Mouse (Mus musculus): Measurements from ENCODE around the gene Tmem40. TPM values are rescaled to one million over a fixed set of nuclear protein-coding genes. Genes with fewer than 3 reads are reported as not detected.

Gene Tmem40
- polyA plus RNA-seq, 1 experiment from 2014 or later = 0.84 TPM

DNA sequence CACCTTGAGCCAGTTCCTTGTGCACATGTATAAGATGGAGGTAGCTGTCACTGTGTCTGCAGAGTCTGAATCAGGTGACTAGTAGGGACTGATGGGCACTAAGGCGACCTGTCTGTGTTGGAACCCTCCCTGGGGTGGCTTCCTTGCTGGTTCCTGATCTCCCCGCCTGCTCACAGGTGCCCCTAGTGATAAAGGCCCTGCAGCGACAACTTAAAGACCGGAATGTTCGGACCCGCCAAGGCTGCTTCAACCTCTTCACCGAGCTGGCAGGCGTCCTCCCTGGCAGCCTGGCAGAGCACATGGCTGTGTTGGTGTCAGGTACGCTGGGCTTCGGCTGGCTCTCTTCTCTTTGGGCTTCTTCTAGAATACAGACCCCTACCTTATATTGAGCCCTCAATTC is 28.8 kb upstream of the Tmem40 start:
- Histone ChIP-seq H3K36me3 (ENCODE audit: poor library complexity, severe bottlenecking) (peaks cover 100% of the 10 kb centered on the region), H3K27me3 (no peaks in the 10 kb centered on the region), H3K4me3 (no peak overlapping the region), H3K9ac (no peak overlapping the region), H3K4me1 (no peaks in the 10 kb centered on the region), H3K9me3 (replicated peaks) (no peaks in the 10 kb centered on the region), H3K4me2 (no peak overlapping the region), H3K27ac (no peak overlapping the region)
- WGBS = 87% methylated on average over 10 of the region's 10 CpGs
- no peak for ATAC-seq

DNA sequence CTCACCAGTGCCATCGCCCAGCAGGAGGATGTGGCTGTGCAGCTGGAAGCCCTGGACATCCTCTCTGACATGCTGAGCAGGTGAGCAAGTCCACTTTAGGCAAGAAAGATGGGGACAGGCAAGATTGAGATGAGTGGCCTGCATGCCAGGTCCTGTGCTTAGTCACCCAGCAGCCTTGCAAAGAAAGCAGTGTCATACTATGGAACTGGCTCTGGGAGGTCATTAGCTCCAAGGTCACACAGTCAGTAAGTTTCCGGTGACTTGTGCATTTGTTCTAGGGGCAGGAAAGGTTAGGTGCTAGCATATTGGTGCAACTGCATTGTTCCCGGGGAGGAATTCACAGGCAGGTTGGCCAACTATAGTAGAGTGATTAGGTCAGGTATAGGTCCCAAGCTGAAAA is 20.6 kb upstream of the Tmem40 start:
- Histone ChIP-seq H3K36me3 (ENCODE audit: poor library complexity, severe bottlenecking) (peaks cover 93% of the 10 kb centered on the region), H3K27ac (no peak overlapping the region)

DNA sequence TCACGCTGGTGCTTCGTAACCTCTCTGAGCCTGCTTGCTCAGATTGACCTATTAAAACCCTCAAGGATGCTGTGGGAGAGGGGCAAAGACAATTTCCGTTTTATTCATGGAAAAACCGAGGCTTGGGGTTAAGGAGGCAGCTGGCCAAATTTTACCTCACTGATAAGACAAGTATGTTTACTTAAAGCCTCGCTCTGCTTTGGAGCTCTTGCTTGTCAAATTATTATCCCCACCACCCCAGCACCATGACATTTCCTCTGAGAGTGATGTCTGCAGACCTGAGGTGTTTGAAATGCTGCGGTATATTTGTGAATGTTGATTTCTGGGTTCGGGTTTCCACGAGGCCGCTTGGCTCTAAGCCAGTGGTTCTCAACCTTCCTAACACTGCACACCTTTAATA is 14.2 kb upstream of the Tmem40 start:
- H3K4me3 ChIP-seq = peak overlapping the region; percentile 82
- H3K4me2 ChIP-seq = peak overlapping the region; percentile 93
- no peak overlapping the region for H3K27ac ChIP-seq
- no peaks in the 10 kb centered on the region for H3K27me3 ChIP-seq
- H3K36me3 ChIP-seq (ENCODE audit: poor library complexity, severe bottlenecking) = peaks cover 32% of the 10 kb centered on the region
- H3K9ac ChIP-seq = peak overlapping the region; percentile 86
- peaks cover 31% of the 10 kb centered on the region for H3K4me1 ChIP-seq
- 74% methylated on average over 9 of the region's 9 CpGs for WGBS
- no peak for ATAC-seq
- no peaks in the 10 kb centered on the region for H3K9me3 ChIP-seq (replicated peaks)

More for the DNA sequence above, 20.6 kb upstream of the Tmem40 start:
- Histone ChIP-seq H3K4me2 (no peak overlapping the region), H3K9ac (no peak overlapping the region), H3K4me1 (no peaks in the 10 kb centered on the region), H3K27me3 (no peaks in the 10 kb centered on the region), H3K9me3 (replicated peaks) (no peaks in the 10 kb centered on the region), H3K4me3 (no peak overlapping the region)
- 93% methylated on average over 3 of the region's 3 CpGs for WGBS
- no peak for ATAC-seq

DNA sequence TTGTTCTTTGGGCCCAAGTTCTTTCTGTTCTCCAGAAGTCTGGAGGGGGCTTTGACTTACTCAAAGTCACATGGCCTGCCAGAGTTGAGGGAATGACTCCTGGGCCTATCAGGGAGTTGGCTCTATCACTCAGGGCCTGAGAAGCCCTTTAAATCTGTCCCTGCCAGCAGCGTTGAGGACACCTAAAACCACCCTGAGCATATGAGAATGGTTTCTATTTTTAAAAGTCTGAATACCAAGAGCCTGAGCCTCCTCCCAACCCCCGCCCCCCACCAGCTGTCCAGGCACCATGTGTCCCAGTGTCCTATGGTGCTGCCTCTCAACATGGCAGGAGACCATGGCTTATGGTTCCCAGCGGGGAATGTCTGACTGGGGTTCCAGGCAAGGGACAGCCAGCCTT is 13.6 kb upstream of the Tmem40 start:
- Histone ChIP-seq H3K36me3 (ENCODE audit: poor library complexity, severe bottlenecking) (peaks cover 26% of the 10 kb centered on the region), H3K4me2 (peak overlapping the region; percentile 93), H3K27me3 (no peaks in the 10 kb centered on the region), H3K4me1 (peaks cover 31% of the 10 kb centered on the region), H3K9ac (peak overlapping the region; percentile 86), H3K27ac (no peak overlapping the region), H3K9me3 (replicated peaks) (no peaks in the 10 kb centered on the region), H3K4me3 (peak overlapping the region; percentile 82)
- WGBS = 53% methylated on average over 3 of the region's 3 CpGs
- no peak for ATAC-seq

DNA sequence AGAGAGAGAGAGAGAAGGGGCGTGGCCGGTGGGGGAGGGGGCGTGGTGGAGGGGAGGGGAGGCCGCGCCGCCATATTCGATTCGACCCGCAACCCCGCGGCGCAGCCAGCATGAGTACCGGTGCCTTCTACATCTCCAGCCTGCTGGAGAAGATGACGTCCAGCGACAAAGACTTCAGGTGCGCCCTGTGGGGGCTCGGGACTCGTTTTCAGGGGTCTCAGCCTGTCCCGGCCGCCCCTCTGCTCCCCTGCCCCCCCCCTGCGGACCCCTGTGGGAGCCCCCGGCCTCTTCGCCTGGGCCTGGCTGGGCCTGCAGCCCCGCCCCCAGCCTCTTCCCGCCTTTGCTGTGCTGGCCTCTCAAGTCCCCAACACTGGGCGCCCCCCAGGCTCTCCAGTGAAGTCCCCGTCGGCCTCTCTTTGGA is 12.3 kb upstream of the Tmem40 start, which contains the start of gene Cand2:
Cand2 (plus strand) TSS at position 38 of the 421 bp plus-strand sequence.
- 0% methylated on average over 17 of the region's 28 CpGs for WGBS
- Histone ChIP-seq H3K4me3 (peak within 1 kb of the TSS; percentile 82), H3K4me2 (peak within 1 kb of the TSS; percentile 93), H3K9ac (peak within 1 kb of the TSS; percentile 86), H3K9me3 (replicated peaks) (no peaks in the 10 kb centered on the region), H3K4me1 (peaks cover 31% of the 10 kb centered on the region), H3K27ac (peak within 1 kb of the TSS; percentile 73), H3K27me3 (no peaks in the 10 kb centered on the region), H3K36me3 (ENCODE audit: poor library complexity, severe bottlenecking) (peaks cover 14% of the 10 kb centered on the region)
- ATAC-seq = peak; percentile 87

DNA sequence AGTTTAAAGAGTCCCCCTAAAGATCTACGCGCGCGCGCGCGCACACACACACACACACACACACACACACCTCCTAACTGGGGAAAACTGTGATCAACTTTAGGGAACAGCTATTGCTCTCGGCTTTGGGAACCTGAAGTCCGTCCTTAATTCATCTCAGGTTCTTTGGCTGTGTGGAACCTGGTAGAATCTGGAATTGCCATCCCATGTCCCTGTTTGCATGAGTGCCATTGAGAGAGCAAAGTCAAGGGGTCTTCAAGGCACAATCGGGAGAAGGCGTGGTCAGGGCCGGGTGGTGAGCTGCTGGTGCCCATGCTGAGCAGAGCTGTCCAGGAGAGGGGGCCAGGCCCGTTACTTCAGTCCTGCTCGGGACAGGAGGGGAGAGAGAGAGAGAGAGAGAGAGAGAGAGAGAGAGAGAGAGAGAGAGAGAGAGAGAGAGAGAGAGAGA is 11.8 kb upstream of the Tmem40 start:
- Histone ChIP-seq H3K36me3 (ENCODE audit: poor library complexity, severe bottlenecking) (peaks cover 10% of the 10 kb centered on the region), H3K9ac (peak overlapping the region; percentile 52), H3K27me3 (no peaks in the 10 kb centered on the region), H3K4me3 (peak overlapping the region; percentile 41), H3K4me1 (peaks cover 31% of the 10 kb centered on the region), H3K9me3 (replicated peaks) (no peaks in the 10 kb centered on the region), H3K4me2 (peak overlapping the region; percentile 93), H3K27ac (peak overlapping the region; percentile 48; the same call in 1 of the 2 replicates)
- 1% methylated on average over 14 of the region's 14 CpGs for WGBS
- peak; percentile 85 for ATAC-seq

DNA sequence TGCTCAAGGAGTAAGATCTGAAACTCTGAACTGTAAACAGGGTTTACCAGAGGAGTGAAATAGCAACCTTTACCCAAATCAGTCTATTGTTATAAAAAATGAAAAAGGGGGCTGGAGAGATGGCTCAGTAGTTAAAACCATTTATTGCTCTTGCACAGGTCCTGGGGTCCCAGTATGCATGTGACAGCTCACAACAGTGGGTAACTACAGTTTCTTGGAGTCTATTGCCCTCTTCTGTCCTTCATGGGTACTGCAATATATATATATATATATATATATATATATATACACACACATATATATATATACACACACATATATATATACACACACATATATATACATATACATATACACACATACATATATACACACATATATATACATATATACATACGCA is 10.4 kb upstream of the Tmem40 start:
- no peak for ATAC-seq
- 100% methylated on average over 1 of the region's 1 CpGs for WGBS
- Histone ChIP-seq H3K27me3 (no peaks in the 10 kb centered on the region), H3K36me3 (ENCODE audit: poor library complexity, severe bottlenecking) (0 out of 2 replicates have a peak, but pooled peaks cover under 1% of the 10 kb centered on the region), H3K9me3 (replicated peaks) (no peaks in the 10 kb centered on the region), H3K27ac (no peak overlapping the region), H3K9ac (no peak overlapping the region), H3K4me2 (no peak overlapping the region), H3K4me3 (no peak overlapping the region), H3K4me1 (peaks cover 31% of the 10 kb centered on the region)

DNA sequence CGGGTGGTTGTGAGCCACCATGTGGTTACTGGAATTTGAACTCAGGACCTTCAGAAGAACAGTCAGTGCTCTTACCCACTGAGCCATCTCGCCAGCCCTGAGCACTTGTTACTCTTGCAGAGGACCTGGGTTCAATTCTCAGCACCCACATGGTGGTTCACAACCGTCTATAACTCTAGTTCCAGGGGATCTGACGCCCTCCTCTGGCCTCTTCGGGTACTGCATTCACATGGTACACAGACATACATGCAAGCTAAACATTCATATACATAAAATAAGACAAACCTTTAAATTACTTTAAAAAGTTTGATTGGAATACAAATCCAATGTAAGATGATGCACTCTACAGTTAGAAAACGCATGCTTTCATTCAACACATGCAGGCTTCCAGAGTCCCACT is 10.0 kb upstream of the Tmem40 start:
- no peak overlapping the region for H3K27ac ChIP-seq
- H3K4me2 ChIP-seq = no peak overlapping the region
- no peaks in the 10 kb centered on the region for H3K9me3 ChIP-seq (replicated peaks)
- H3K4me3 ChIP-seq = no peak overlapping the region
- H3K4me1 ChIP-seq = peaks cover 31% of the 10 kb centered on the region
- H3K27me3 ChIP-seq = no peaks in the 10 kb centered on the region
- no peak overlapping the region for H3K9ac ChIP-seq
- H3K36me3 ChIP-seq (ENCODE audit: poor library complexity, severe bottlenecking) = no peaks in the 10 kb centered on the region
- no peak for ATAC-seq
- WGBS = 81% methylated on average over 6 of the region's 6 CpGs

DNA sequence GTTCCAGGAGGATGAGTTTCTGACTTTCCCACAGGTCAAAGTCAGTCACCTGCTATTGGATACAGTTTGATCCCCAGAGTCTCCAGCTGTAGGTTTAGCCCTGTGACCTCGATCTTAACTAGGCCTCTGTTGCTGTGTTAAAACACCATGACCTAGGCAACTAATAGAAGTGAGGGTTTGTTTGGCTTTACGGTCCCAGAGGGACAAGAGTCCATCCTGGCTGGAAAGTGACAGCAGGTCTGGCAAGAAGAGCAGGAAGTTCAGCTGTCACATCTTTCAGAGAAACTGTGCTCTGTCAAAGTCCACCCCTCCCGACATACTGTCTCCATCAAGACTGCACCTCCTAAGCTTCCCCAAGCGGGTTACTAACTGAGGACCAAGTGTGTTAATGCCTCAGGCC is 8.6 kb upstream of the Tmem40 start:
- no peak overlapping the region for H3K9ac ChIP-seq
- H3K4me2 ChIP-seq = no peak overlapping the region
- WGBS = 79% methylated on average over 4 of the region's 4 CpGs
- peaks cover 18% of the 10 kb centered on the region for H3K4me1 ChIP-seq
- H3K4me3 ChIP-seq = no peak overlapping the region
- no peak overlapping the region for H3K27ac ChIP-seq
- no peaks in the 10 kb centered on the region for H3K36me3 ChIP-seq (ENCODE audit: poor library complexity, severe bottlenecking)
- no peaks in the 10 kb centered on the region for H3K9me3 ChIP-seq (replicated peaks)
- ATAC-seq = no peak
- no peaks in the 10 kb centered on the region for H3K27me3 ChIP-seq

DNA sequence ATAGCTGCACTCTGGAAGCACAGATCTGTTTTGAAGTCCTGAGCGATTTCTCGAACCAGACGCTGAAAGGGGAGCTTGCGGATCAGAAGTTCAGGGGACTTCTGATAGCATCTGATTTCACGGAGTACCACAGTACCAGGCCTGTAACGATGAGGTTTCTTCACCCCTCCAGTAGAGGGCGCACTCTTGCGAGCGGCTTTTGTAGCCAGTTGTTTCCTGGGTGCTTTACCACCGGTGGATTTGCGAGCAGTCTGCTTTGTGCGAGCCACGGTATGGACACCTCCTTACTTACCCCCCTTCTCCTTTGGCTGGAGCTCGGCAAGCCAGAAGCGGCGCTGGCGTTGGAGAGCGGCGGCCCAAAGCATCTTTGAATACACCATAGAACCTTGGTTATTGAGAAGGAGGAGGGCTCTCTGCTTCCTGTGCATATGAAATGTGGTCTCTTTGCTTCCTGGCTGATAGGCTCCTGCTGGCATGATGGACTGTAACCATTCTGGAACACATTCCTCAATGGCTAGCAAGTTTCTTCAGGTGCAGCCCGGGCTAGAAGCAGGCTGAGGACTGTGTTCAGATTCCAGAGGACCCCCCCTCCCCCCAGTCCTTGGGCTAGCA is 8.0 kb upstream of the Tmem40 start:
- ATAC-seq = no peak
- peaks cover 11% of the 10 kb centered on the region for H3K4me1 ChIP-seq
- whole genome bisulfite sequencing = 85% methylated on average over 20 of the region's 20 CpGs
- H3K4me3 ChIP-seq = no peak overlapping the region
- no peak overlapping the region for H3K27ac ChIP-seq
- no peaks in the 10 kb centered on the region for H3K36me3 ChIP-seq (ENCODE audit: poor library complexity, severe bottlenecking)
- no peak overlapping the region for H3K4me2 ChIP-seq
- H3K9me3 ChIP-seq (replicated peaks) = no peaks in the 10 kb centered on the region
- no peak overlapping the region for H3K9ac ChIP-seq
- H3K27me3 ChIP-seq = no peaks in the 10 kb centered on the region

DNA sequence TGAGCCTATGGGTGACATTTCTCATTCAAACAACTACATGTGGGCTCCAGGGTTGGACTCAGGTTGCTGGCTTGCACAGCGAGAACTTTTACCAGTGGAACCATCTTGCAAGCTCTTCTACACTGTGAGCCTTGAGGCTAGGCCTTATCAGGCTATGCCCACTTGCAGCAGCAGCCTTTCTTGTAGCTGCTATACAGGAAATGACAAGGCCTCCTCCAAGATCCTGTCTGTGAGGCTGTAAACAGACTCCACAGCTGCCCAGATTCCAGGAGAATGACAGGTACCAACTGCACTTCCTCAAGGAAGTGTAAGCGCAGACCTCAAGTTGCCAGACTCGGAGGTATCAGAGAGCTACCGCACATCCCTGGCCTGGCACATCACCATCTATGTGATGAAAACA is 6.0 kb upstream of the Tmem40 start:
- Histone ChIP-seq H3K9ac (no peak overlapping the region), H3K27me3 (no peaks in the 10 kb centered on the region), H3K27ac (no peak overlapping the region), H3K36me3 (ENCODE audit: poor library complexity, severe bottlenecking) (no peaks in the 10 kb centered on the region), H3K4me2 (no peak overlapping the region), H3K4me3 (no peak overlapping the region), H3K4me1 (peaks cover 6% of the 10 kb centered on the region), H3K9me3 (replicated peaks) (no peaks in the 10 kb centered on the region)
- ATAC-seq = no peak
- 94% methylated on average over 4 of the region's 4 CpGs for whole genome bisulfite sequencing

DNA sequence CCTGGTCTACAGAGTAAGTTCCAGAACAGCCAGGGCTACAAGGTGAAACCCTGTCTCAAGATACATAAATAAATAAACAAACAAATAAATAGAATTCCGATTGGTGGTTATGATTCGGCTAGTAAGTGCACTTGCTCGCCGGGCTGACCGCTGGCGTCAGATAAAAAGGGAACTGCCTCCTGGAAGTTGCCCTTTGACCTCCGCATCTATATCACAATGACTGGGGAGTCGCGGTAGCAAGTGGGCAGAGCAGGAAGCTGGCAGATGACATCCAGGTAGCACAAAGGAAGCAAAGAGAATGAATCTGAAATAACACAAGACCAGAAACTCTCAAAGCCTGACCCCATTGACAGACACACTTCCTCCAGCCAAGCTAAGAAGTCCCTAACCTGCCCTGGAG is 5.1 kb upstream of the Tmem40 start:
- H3K27me3 ChIP-seq = no peaks in the 10 kb centered on the region

DNA sequence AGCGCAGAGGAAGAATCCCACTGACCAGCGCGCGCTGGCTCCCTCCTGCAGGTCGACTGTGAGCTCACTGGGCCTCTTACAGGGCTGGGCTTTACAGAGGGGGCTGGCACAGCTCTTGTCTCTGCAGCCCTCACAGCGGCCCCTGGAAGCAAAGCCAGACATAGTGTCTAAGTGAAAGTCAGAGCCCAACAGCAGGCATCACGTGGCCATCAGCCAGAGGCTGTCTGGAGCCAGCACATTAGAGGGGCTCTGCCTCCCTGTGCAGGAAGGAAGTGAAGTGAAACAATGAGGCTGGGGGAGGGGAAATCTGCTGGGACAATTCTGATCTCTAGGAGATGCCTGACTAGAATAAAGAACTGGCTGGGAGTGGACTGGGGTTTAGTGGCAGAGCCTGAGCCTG is 2.0 kb upstream of the Tmem40 start:
- ATAC-seq = peak; percentile 88
- WGBS = 5% methylated on average over 7 of the region's 7 CpGs
- Histone ChIP-seq H3K4me1 (peaks cover 17% of the 10 kb centered on the region), H3K27me3 (no peaks in the 10 kb centered on the region), H3K36me3 (ENCODE audit: poor library complexity, severe bottlenecking) (no peaks in the 10 kb centered on the region), H3K4me3 (no peak overlapping the region), H3K27ac (peak overlapping the region; percentile 64), H3K9me3 (replicated peaks) (no peaks in the 10 kb centered on the region), H3K4me2 (peak overlapping the region; percentile 12; the same call in 1 of the 2 replicates), H3K9ac (no peak overlapping the region)

More for the DNA sequence above, 5.1 kb upstream of the Tmem40 start:
- Histone ChIP-seq H3K9ac (no peak overlapping the region), H3K4me3 (no peak overlapping the region), H3K4me2 (no peak overlapping the region), H3K9me3 (replicated peaks) (no peaks in the 10 kb centered on the region), H3K4me1 (peaks cover 10% of the 10 kb centered on the region), H3K36me3 (ENCODE audit: poor library complexity, severe bottlenecking) (no peaks in the 10 kb centered on the region), H3K27ac (no peak overlapping the region)
- 47% methylated on average over 9 of the region's 9 CpGs for WGBS
- ATAC-seq = no peak
